Mouse (Mus musculus) liver, embryonic 14.5 days (tissue): Measurements from ENCODE around the gene Myo10.

Experiments
- CTCF ChIP-seq: IDR thresholded peaks from 2 replicates; pipeline ENCODE4 v1.5.1; 2016; ENCODE audit warnings: antibody characterized with exemption, low read depth, control low read depth
- EP300 ChIP-seq: IDR thresholded peaks from 2 replicates; pipeline ENCODE4 v1.6.1; 2016; ENCODE audit warnings: antibody characterized with exemption, low read depth

GRCm38 (mm10) chr15:25675359-25675758 lies 53.0 kb downstream of the Myo10 start:
- TF ChIP-seq CTCF, result no peak
- no peak for TF ChIP-seq EP300
